Mouse (Mus musculus): ENCODE data around the gene Tom1l2. TPM values are rescaled to one million over a fixed set of nuclear protein-coding genes. Genes with fewer than 3 reads are reported as not detected.

Tom1l2 gene
- polyA plus RNA-seq, 1 experiment from 2014 or later, result 29.6 TPM

- no peak overlapping the region for H3K4me3 ChIP-seq (ENCODE audit: low read length)
- H3K36me3 ChIP-seq (ENCODE audit: control insufficient read depth, insufficient read depth, low read length), result peaks cover 37% of the 10 kb centered on the region
- no peak for ATAC-seq
- no peaks in the 10 kb centered on the region for H3K27me3 ChIP-seq (replicated peaks; ENCODE audit: control insufficient read depth, insufficient read depth, low read length)
- 89% methylated on average over 17 of the region's 17 CpGs for WGBS
- H3K27ac ChIP-seq (ENCODE audit: low read length), result 0 out of 2 replicates have a peak overlapping the region, but pooled peaks have one; percentile 6
- H3K4me1 ChIP-seq (ENCODE audit: control insufficient read depth, insufficient read depth, low read length), result peaks cover 18% of the 10 kb centered on the region
- H3K9me3 ChIP-seq (ENCODE audit: control insufficient read depth, low read length), result peaks cover 7% of the 10 kb centered on the region
- H3K4me2 ChIP-seq (ENCODE audit: low read depth, low read length), result no peak overlapping the region
- no peak overlapping the region for H3K9ac ChIP-seq (ENCODE audit: low read depth, low read length)
Observed at GRCm38 (mm10) chr11:60190055-60190641, 162.6 kb downstream of the Tom1l2 start.

GRCm38 (mm10) chr11:60189501-60190040 lies 163.1 kb downstream of the Tom1l2 start:
- WGBS, result 74% methylated on average over 21 of the region's 21 CpGs
- no peak for ATAC-seq
- H3K36me3 ChIP-seq (ENCODE audit: control insufficient read depth, insufficient read depth, low read length), result peaks cover 31% of the 10 kb centered on the region
- H3K27me3 ChIP-seq (replicated peaks; ENCODE audit: control insufficient read depth, insufficient read depth, low read length), result no peaks in the 10 kb centered on the region
- peaks cover 24% of the 10 kb centered on the region for H3K4me1 ChIP-seq (ENCODE audit: control insufficient read depth, insufficient read depth, low read length)
- peak overlapping the region; percentile 6; the same call in 1 of the 2 replicates for H3K27ac ChIP-seq (ENCODE audit: low read length)
- no peak overlapping the region for H3K4me3 ChIP-seq (ENCODE audit: low read length)
- no peak overlapping the region for H3K4me2 ChIP-seq (ENCODE audit: low read depth, low read length)
- H3K9me3 ChIP-seq (ENCODE audit: control insufficient read depth, low read length), result peaks cover 2% of the 10 kb centered on the region
- H3K9ac ChIP-seq (ENCODE audit: low read depth, low read length), result no peak overlapping the region

DNA sequence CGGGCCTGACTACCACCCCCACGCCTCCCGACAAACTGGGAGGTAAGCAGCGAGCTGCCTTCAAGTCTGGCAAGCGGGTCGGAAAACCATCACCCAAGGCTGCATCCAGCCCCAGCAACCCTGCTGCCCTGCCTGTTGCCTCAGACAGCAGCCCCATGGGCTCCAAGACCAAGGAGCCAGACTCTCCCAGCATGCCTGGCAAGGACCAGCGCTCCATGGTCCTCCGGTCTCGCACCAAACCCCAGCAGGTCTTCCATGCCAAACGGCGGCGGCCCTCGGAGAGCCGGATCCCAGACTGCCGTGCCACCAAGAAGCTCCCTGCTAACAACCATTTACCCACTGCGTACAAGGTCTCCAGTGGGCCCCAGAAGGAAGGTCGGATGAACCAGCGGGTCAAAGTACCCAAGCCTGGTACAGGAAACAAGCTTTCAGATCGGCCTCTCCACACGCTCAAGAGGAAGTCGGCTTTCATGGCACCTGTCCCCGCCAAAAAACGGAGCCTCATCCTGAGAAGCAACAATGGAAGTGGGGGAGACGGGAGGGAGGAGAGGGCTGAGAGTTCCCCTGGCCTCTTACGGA lies 164.3 kb downstream of the Tom1l2 start:
- peaks cover 26% of the 10 kb centered on the region for H3K36me3 ChIP-seq (ENCODE audit: control insufficient read depth, insufficient read depth, low read length)
- WGBS, result 88% methylated on average over 25 of the region's 25 CpGs

DNA sequence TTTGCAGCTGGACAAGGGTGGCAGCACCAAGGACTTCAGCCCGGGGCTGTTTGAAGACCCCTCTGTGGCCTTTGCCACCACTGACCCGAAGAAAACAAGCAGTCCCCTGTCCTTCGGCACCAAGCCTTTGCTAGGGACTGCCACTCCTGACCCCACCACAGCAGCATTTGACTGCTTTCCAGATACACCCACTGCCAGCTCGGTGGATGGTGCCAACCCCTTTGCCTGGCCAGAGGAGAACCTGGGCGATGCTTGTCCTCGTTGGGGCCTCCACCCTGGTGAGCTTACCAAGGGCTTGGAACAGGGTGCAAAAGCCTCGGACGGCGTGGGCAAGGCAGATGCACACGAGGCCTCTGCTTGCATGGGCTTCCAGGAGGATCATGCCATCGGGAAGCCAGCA lies 165.6 kb downstream of the Tom1l2 start:
- Histone ChIP-seq H3K9ac (ENCODE audit: low read depth, low read length) (no peak overlapping the region), H3K4me2 (ENCODE audit: low read depth, low read length) (no peak overlapping the region), H3K4me1 (ENCODE audit: control insufficient read depth, insufficient read depth, low read length) (peaks cover 47% of the 10 kb centered on the region), H3K9me3 (ENCODE audit: control insufficient read depth, low read length) (no peaks in the 10 kb centered on the region), H3K36me3 (ENCODE audit: control insufficient read depth, insufficient read depth, low read length) (peaks cover 23% of the 10 kb centered on the region), H3K27ac (ENCODE audit: low read length) (no peak overlapping the region), H3K27me3 (replicated peaks; ENCODE audit: control insufficient read depth, insufficient read depth, low read length) (no peaks in the 10 kb centered on the region), H3K4me3 (ENCODE audit: low read length) (no peak overlapping the region)
- no peak for ATAC-seq
- 84% methylated on average over 11 of the region's 11 CpGs for WGBS

More for the DNA sequence above, 164.3 kb downstream of the Tom1l2 start:
- no peak overlapping the region for H3K27ac ChIP-seq (ENCODE audit: low read length)
- H3K9ac ChIP-seq (ENCODE audit: low read depth, low read length), result no peak overlapping the region; the same call in 1 of the 2 replicates
- H3K9me3 ChIP-seq (ENCODE audit: control insufficient read depth, low read length), result no peaks in the 10 kb centered on the region
- ATAC-seq, result no peak
- H3K27me3 ChIP-seq (replicated peaks; ENCODE audit: control insufficient read depth, insufficient read depth, low read length), result no peaks in the 10 kb centered on the region
- no peak overlapping the region for H3K4me3 ChIP-seq (ENCODE audit: low read length)
- no peak overlapping the region for H3K4me2 ChIP-seq (ENCODE audit: low read depth, low read length)
- H3K4me1 ChIP-seq (ENCODE audit: control insufficient read depth, insufficient read depth, low read length), result peaks cover 35% of the 10 kb centered on the region

DNA sequence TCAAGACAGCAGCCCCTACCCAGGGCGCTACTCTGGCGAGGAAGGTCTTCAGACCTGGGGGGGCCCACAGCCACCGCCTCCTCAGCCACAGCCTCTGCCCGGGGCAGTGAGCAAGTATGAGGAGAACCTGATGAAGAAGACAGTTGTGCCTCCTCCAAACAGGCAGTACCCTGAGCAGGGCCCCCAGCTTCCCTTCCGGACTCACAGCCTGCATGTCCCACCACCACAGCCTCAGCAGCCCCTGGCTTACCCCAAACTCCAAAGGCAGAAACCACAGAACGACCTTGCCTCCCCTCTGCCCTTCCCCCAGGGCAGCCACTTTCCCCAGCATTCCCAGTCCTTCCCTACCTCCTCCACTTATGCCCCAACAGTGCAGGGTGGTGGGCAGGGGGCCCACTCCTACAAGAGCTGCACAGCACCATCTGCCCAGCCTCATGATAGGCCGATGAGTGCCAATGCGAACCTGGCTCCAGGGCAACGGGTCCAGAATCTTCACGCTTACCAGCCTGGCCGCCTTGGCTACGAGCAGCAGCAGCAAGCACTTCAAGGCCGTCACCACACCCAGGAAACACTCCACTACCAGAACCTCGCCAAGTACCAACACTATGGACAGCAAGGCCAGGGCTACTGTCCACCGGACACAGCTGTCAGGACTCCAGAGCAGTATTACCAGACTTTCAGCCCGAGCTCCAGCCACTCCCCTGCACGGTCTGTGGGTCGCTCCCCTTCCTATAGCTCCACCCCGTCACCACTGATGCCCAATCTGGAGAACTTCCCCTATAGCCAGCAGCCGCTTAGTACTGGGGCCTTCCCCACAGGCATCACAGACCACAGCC lies 167.1 kb downstream of the Tom1l2 start:
- Histone ChIP-seq H3K27ac (ENCODE audit: low read length) (peak overlapping the region; percentile 18), H3K9me3 (ENCODE audit: control insufficient read depth, low read length) (no peaks in the 10 kb centered on the region), H3K4me2 (ENCODE audit: low read depth, low read length) (no peak overlapping the region), H3K4me1 (ENCODE audit: control insufficient read depth, insufficient read depth, low read length) (peaks cover 61% of the 10 kb centered on the region), H3K36me3 (ENCODE audit: control insufficient read depth, insufficient read depth, low read length) (peaks cover 14% of the 10 kb centered on the region), H3K4me3 (ENCODE audit: low read length) (no peak overlapping the region), H3K9ac (ENCODE audit: low read depth, low read length) (peak overlapping the region; percentile 19; the same call in 1 of the 2 replicates), H3K27me3 (replicated peaks; ENCODE audit: control insufficient read depth, insufficient read depth, low read length) (no peaks in the 10 kb centered on the region)
- ATAC-seq, result no peak
- 68% methylated on average over 20 of the region's 20 CpGs for whole genome bisulfite sequencing

- H3K9ac ChIP-seq (ENCODE audit: low read depth, low read length), result peak overlapping the region; percentile 21
- no peaks in the 10 kb centered on the region for H3K9me3 ChIP-seq (ENCODE audit: control insufficient read depth, low read length)
- H3K36me3 ChIP-seq (ENCODE audit: control insufficient read depth, insufficient read depth, low read length), result peaks cover 12% of the 10 kb centered on the region
- H3K4me2 ChIP-seq (ENCODE audit: low read depth, low read length), result no peak overlapping the region
- no peaks in the 10 kb centered on the region for H3K27me3 ChIP-seq (replicated peaks; ENCODE audit: control insufficient read depth, insufficient read depth, low read length)
- WGBS, result 45% methylated on average over 22 of the region's 22 CpGs
- no peak for ATAC-seq
- peaks cover 71% of the 10 kb centered on the region for H3K4me1 ChIP-seq (ENCODE audit: control insufficient read depth, insufficient read depth, low read length)
- no peak overlapping the region for H3K4me3 ChIP-seq (ENCODE audit: low read length)
- peak overlapping the region; percentile 33 for H3K27ac ChIP-seq (ENCODE audit: low read length)
Observed at GRCm38 (mm10) chr11:60184346-60185325, 168.1 kb downstream of the Tom1l2 start.

GRCm38 (mm10) chr11:60182741-60183140 lies 170.0 kb downstream of the Tom1l2 start:
- H3K4me2 ChIP-seq (ENCODE audit: low read depth, low read length), result no peak overlapping the region
- peaks cover 80% of the 10 kb centered on the region for H3K4me1 ChIP-seq (ENCODE audit: control insufficient read depth, insufficient read depth, low read length)
- no peak overlapping the region for H3K4me3 ChIP-seq (ENCODE audit: low read length)
- WGBS, result 42% methylated on average over 2 of the region's 2 CpGs
- H3K9ac ChIP-seq (ENCODE audit: low read depth, low read length), result no peak overlapping the region
- H3K36me3 ChIP-seq (ENCODE audit: control insufficient read depth, insufficient read depth, low read length), result peaks cover 9% of the 10 kb centered on the region
- no peaks in the 10 kb centered on the region for H3K27me3 ChIP-seq (replicated peaks; ENCODE audit: control insufficient read depth, insufficient read depth, low read length)
- no peaks in the 10 kb centered on the region for H3K9me3 ChIP-seq (ENCODE audit: control insufficient read depth, low read length)
- peak overlapping the region; percentile 7; the same call in 1 of the 2 replicates for H3K27ac ChIP-seq (ENCODE audit: low read length)
- ATAC-seq, result no peak

GRCm38 (mm10) chr11:60182116-60182670 lies 170.5 kb downstream of the Tom1l2 start:
- H3K9me3 ChIP-seq (ENCODE audit: control insufficient read depth, low read length), result no peaks in the 10 kb centered on the region

More at GRCm38 (mm10) chr11:60182116-60182670, 170.5 kb downstream of the Tom1l2 start:
- no peak for ATAC-seq
- Histone ChIP-seq H3K27me3 (replicated peaks; ENCODE audit: control insufficient read depth, insufficient read depth, low read length) (no peaks in the 10 kb centered on the region), H3K36me3 (ENCODE audit: control insufficient read depth, insufficient read depth, low read length) (peaks cover 9% of the 10 kb centered on the region), H3K4me2 (ENCODE audit: low read depth, low read length) (no peak overlapping the region), H3K9ac (ENCODE audit: low read depth, low read length) (no peak overlapping the region), H3K4me1 (ENCODE audit: control insufficient read depth, insufficient read depth, low read length) (peaks cover 85% of the 10 kb centered on the region), H3K27ac (ENCODE audit: low read length) (peak overlapping the region; percentile 7; the same call in 1 of the 2 replicates), H3K4me3 (ENCODE audit: low read length) (no peak overlapping the region)
- WGBS, result 73% methylated on average over 12 of the region's 12 CpGs

Data from intestine, embryonic 16.5 days (tissue).